Mouse (Mus musculus) subcutaneous adipose tissue, adult 2 months (tissue): ENCODE results near the gene Gm28171. TPM values are rescaled to one million over a fixed set of nuclear protein-coding genes. Genes with fewer than 3 reads are reported as not detected.

ENCODE experiments used
- polyA plus RNA-seq: library from polyadenylated mRNA; depleted of rRNA; stranded (reverse); fragments of >200 nt; gene quantifications from 2 replicates; pipeline ENCODE4 v1.2.3, GENCODE M21; 2012; ENCODE audit warnings: low replicate concordance; rRNA removed

Gm28171 gene
- polyA plus RNA-seq = not detected in 2 replicates

DNA sequence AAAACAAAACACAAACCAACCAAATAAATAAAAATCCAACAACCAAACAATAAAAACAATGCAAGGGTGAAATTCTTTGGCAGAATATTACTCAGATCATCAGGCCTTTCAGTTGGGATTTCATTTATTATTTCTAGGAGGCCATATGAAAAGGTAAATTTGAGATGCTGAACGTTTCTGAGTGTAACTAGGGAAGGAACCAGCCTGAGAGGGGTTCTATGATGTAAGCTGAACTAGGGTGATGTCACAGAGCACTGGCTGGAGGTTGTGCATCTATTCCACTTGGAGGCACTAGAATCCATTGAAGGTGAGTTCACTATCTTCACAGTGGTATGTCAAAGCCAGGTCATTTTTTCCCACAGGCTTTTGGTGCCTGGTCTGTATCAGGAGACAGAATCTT lies at the start of gene Gm28171:
Gm28171 (plus strand) TSS at position 301 of the 400 bp plus-strand sequence.

Other genes with a start within 250 kb of the Gm28171 start
- gene Gm21854, start 136.4 kb upstream of the Gm28171 start, polyA plus RNA-seq = not detected in 2 replicates
- not detected in 2 replicates for gene Gm20914, start 67.4 kb upstream of the Gm28171 start, polyA plus RNA-seq
- not detected in 2 replicates for gene Gm21778, start 149.1 kb downstream of the Gm28171 start, polyA plus RNA-seq